In the genomic region with DNA sequence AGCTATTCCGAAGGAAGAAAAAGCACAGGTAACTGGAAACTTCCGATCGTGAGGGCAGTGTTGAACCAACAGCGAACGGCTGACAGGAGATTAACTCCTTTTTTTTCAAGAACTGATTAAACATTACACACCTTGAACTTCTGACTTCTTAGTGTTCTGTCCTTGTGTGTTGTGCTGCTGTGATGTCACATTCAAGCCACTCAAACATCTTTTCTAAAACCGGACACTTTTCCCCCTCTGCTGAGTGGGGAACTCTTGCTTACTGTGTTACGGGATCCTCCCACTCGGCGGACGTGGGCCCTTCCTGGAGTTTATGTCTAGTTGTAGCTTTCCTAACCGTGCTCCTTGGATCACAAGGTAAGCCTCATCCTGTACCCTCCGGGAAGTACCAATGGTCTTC, we compare ENCODE assay signal across 11 mouse cellular contexts. TPM values are rescaled to one million over a fixed set of nuclear protein-coding genes. Genes with fewer than 3 reads are reported as not detected.
DNase-seq lines count a peak whose midpoint lies in the region; ATAC-seq and TF ChIP-seq lines count a peak whose summit lies in the region.
"Had no signal": no experiment of that assay in that cellular context is flagged by ENCODE, and none has a peak within 500 bp of the region (broad histone marks: within the 10 kb centered on the region; RNA-seq: fewer than 3 reads in every experiment).

A gene (plus strand): TSS at position 130 of the 400 bp plus-strand sequence.

- peaks cover 10% of the 10 kb centered on the region for H3K27me3 ChIP-seq in heart, embryonic 11.5 days (ENCODE audit: control insufficient read depth, insufficient read depth, low read length)
- H3K27me3 ChIP-seq in hindbrain, embryonic 15.5 days: peaks cover 51% of the 10 kb centered on the region
- H3K27me3 ChIP-seq in liver, embryonic 16.5 days (ENCODE audit: control insufficient read depth, insufficient read depth, low read depth, low read length): peaks cover 21% of the 10 kb centered on the region

- H3K4me2 ChIP-seq in heart, embryonic 11.5 days: peak within 1 kb of the TSS; percentile 78
- peak within 1 kb of the TSS; percentile 69 for H3K4me2 ChIP-seq in hindbrain, embryonic 15.5 days
- H3K4me2 ChIP-seq in liver, embryonic 16.5 days (ENCODE audit: low read depth, low read length): peak within 1 kb of the TSS; percentile 53

- no peak for ATAC-seq in heart, embryonic 11.5 days (replicated peaks; ENCODE audit: insufficient number of reproducible peaks, low FRiP score, low TSS enrichment)
- no peak for ATAC-seq in hindbrain, embryonic 15.5 days (ENCODE audit: low FRiP score, low read depth)
- no peak for ATAC-seq in liver, embryonic 16.5 days (ENCODE audit: low read depth)

- WGBS in heart, embryonic 11.5 days (ENCODE audit: insufficient replicate concordance): 80% methylated on average over 12 of the region's 12 CpGs
- 90% methylated on average over 12 of the region's 12 CpGs for WGBS in hindbrain, embryonic 15.5 days
- WGBS in liver, embryonic 16.5 days (ENCODE audit: insufficient replicate concordance): 67% methylated on average over 12 of the region's 12 CpGs

- H3K36me3 ChIP-seq in heart, embryonic 11.5 days (ENCODE audit: control insufficient read depth, insufficient read depth, low read length): 0 out of 2 replicates have a peak, but pooled peaks cover 3% of the 10 kb centered on the region
- peaks cover 13% of the 10 kb centered on the region for H3K36me3 ChIP-seq in ES-E14 (ENCODE audit: control insufficient read depth, insufficient read depth, low read length, poor library complexity, severe bottlenecking)
- no peaks in the 10 kb centered on the region for H3K36me3 ChIP-seq in hindbrain, embryonic 15.5 days
- no peaks in the 10 kb centered on the region for H3K36me3 ChIP-seq in liver, embryonic 16.5 days (ENCODE audit: control insufficient read depth, insufficient read depth)

- no peaks in the 10 kb centered on the region for H3K9me3 ChIP-seq in heart, embryonic 11.5 days (replicated peaks; ENCODE audit: control insufficient read depth, low read length)
- H3K9me3 ChIP-seq in ES-E14 (ENCODE audit: control insufficient read depth, insufficient read depth, low read depth, low read length): no peaks in the 10 kb centered on the region
- no peaks in the 10 kb centered on the region for H3K9me3 ChIP-seq in hindbrain, embryonic 15.5 days
- H3K9me3 ChIP-seq in liver, embryonic 16.5 days (replicated peaks; ENCODE audit: control insufficient read depth, low read length): no peaks in the 10 kb centered on the region

- in situ Hi-C loops in ES-E14 (cut with MboI; ENCODE audit: low sequenced_read_pairs in 2 of 2, unreplicated experiment in 2 of 2): no loop called here

- peak within 1 kb of the TSS; percentile 65 for H3K9ac ChIP-seq in heart, embryonic 11.5 days (ENCODE audit: low read depth, low read length)
- H3K9ac ChIP-seq in ES-E14 (ENCODE audit: insufficient read depth, low read depth, low read length, poor library complexity, severe bottlenecking): peak within 1 kb of the TSS; percentile 50
- 0 out of 2 replicates have a peak within 1 kb of the TSS, but pooled peaks have one; percentile 22 for H3K9ac ChIP-seq in hindbrain, embryonic 15.5 days
- no peak within 1 kb of the TSS for H3K9ac ChIP-seq in liver, embryonic 16.5 days (ENCODE audit: low read depth, low read length)

- no peak within 1 kb of the TSS for H3K27ac ChIP-seq in heart, embryonic 11.5 days (ENCODE audit: low read depth, low read length)
- H3K27ac ChIP-seq in ES-E14 (ENCODE audit: insufficient read depth, low read depth, low read length, poor library complexity, severe bottlenecking): no peak within 1 kb of the TSS; the same call in 1 of the 2 replicates
- no peak within 1 kb of the TSS for H3K27ac ChIP-seq in hindbrain, embryonic 15.5 days (replicated peaks)
- no peak within 1 kb of the TSS for H3K27ac ChIP-seq in liver, embryonic 16.5 days (ENCODE audit: low read length)

- H3K4me1 ChIP-seq in heart, embryonic 11.5 days (ENCODE audit: control insufficient read depth, insufficient read depth, low read length): peaks cover 9% of the 10 kb centered on the region
- H3K4me1 ChIP-seq in ES-E14 (ENCODE audit: control insufficient read depth in 2 of 2, insufficient read depth in 2 of 2, low read length in 2 of 2, poor library complexity in 1 of 2): peaks cover 0 to 11% of the 10 kb centered on the region in 2 experiments; a peak in 2 of 4 replicates
- peaks cover 9% of the 10 kb centered on the region for H3K4me1 ChIP-seq in hindbrain, embryonic 15.5 days (replicated peaks)
- H3K4me1 ChIP-seq in liver, embryonic 16.5 days (ENCODE audit: control insufficient read depth, low read depth, low read length): no peaks in the 10 kb centered on the region; the same call in 1 of the 2 replicates
- H3K4me1 ChIP-seq: megakaryocyte, embryonic 14.5 days had no signal

- peak within 1 kb of the TSS; percentile 43 for H3K4me3 ChIP-seq in heart, embryonic 11.5 days (ENCODE audit: low read depth, low read length)
- H3K4me3 ChIP-seq in ES-E14 (ENCODE audit: insufficient read depth in 1 of 2, low read depth in 1 of 2, low read length in 2 of 2, poor library complexity in 1 of 2, severe bottlenecking in 1 of 2): peak within 1 kb of the TSS; percentile 44 to 49
- peak within 1 kb of the TSS; percentile 32 for H3K4me3 ChIP-seq in hindbrain, embryonic 15.5 days
- H3K4me3 ChIP-seq in liver, embryonic 16.5 days (ENCODE audit: low read depth, low read length): peak within 1 kb of the TSS; percentile 35
- H3K4me3 ChIP-seq: megakaryocyte, embryonic 14.5 days had no signal

- no peak for DNase-seq in heart, adult 8-10 months (ENCODE audit: low spot score)
- DNase-seq in ES-E14 (ENCODE audit: low read depth, low spot score): no peak
- DNase-seq in adrenal gland, postnatal 36 days: no peak
- no peak for DNase-seq in layer of hippocampus, postnatal 36 days
- no peak for DNase-seq in adrenal gland, postnatal 4 days (ENCODE audit: low spot score in 2 of 2)

TF ChIP-seq in ES-E14, 5 proteins besides CTCF, POLR2A, EP300 and RAD21:
- TF ChIP-seq ZNF384 (IDR thresholded peaks at IDR 0.05; ENCODE audit: low read depth, low read length): no peak
- TF ChIP-seq MAFK (IDR thresholded peaks at IDR 0.05; ENCODE audit: insufficient read depth, low read depth, low read length): no peak
- no peak for TF ChIP-seq CHD2 (IDR thresholded peaks at IDR 0.05; ENCODE audit: low read depth, low read length)
- TF ChIP-seq ZC3H11A (IDR thresholded peaks at IDR 0.05; ENCODE audit: borderline replicate concordance, low read depth, low read length): no peak
- no peak for TF ChIP-seq HCFC1 (IDR thresholded peaks at IDR 0.05; ENCODE audit: borderline replicate concordance, insufficient read depth, low read length)
TF ChIP-seq in ES-E14: peak in this region for 0.

RNA-seq across cellular contexts. Expression of the gene that starts here (rescaled TPM):
- polyA plus RNA-seq in heart, embryonic 11.5 days (2014; fragmentation: Nextera tagmentation; extraction: Ambion mirVana): 0.32 TPM in 1 of 2 replicates, not detected in the other
- not detected for total RNA-seq in heart, adult 8-10 months (2022)
- total RNA-seq in ES-E14 (2012; rRNA removed): not detected in 2 replicates
- polyA plus RNA-seq in hindbrain, embryonic 15.5 days (2015; fragmentation: Nextera tagmentation; extraction: Ambion mirVana): not detected in 2 replicates
- polyA plus RNA-seq in liver, embryonic 16.5 days (2015; fragmentation: Nextera tagmentation; extraction: Ambion mirVana): not detected in 2 replicates
- total RNA-seq in adrenal gland, postnatal 36 days (2021): not detected
- not detected for total RNA-seq in layer of hippocampus, postnatal 36 days (2021)
- 1 to 10 TPM in 1 of 2 experiments, not detected in 1; 1.2 TPM for total RNA-seq in adrenal gland, postnatal 4 days (2021)
- total RNA-seq: common myeloid progenitor, adult 5-6 weeks had no signal
- polyA plus RNA-seq: small intestine, adult 2 months had no signal
